Mouse (Mus musculus): Measurements from ENCODE around the gene Kirrel3. TPM values are rescaled to one million over a fixed set of nuclear protein-coding genes. Genes with fewer than 3 reads are reported as not detected.

Gene Kirrel3
- polyA plus RNA-seq, 1 experiment from 2014 or later: 0.13 TPM

GRCm38 (mm10) chr9:34923134-34923931 lies 437.6 kb downstream of the Kirrel3 start:
- ATAC-seq (ENCODE audit: insufficient read depth): no peak
- Histone ChIP-seq H3K9me3 (replicated peaks) (no peaks in the 10 kb centered on the region), H3K36me3 (replicated peaks) (no peaks in the 10 kb centered on the region), H3K9ac (no peak overlapping the region), H3K4me1 (replicated peaks) (no peaks in the 10 kb centered on the region), H3K27me3 (no peaks in the 10 kb centered on the region), H3K4me3 (replicated peaks) (no peak overlapping the region), H3K4me2 (no peak overlapping the region), H3K27ac (replicated peaks) (no peak overlapping the region)
- WGBS (ENCODE audit: insufficient replicate concordance): 59% methylated on average over 14 of the region's 14 CpGs

- no peaks in the 10 kb centered on the region for H3K36me3 ChIP-seq (replicated peaks)
- H3K27ac ChIP-seq (replicated peaks): no peak overlapping the region
- no peak for ATAC-seq (ENCODE audit: insufficient read depth)
- no peaks in the 10 kb centered on the region for H3K4me1 ChIP-seq (replicated peaks)
- no peak overlapping the region for H3K9ac ChIP-seq
- no peaks in the 10 kb centered on the region for H3K9me3 ChIP-seq (replicated peaks)
- H3K4me2 ChIP-seq: no peak overlapping the region
- H3K4me3 ChIP-seq (replicated peaks): no peak overlapping the region
- H3K27me3 ChIP-seq: no peaks in the 10 kb centered on the region
- 61% methylated on average over 5 of the region's 5 CpGs for WGBS (ENCODE audit: insufficient replicate concordance)
Observed at GRCm38 (mm10) chr9:34925616-34926015, 439.9 kb downstream of the Kirrel3 start.

GRCm38 (mm10) chr9:34930371-34930770 lies 444.7 kb downstream of the Kirrel3 start:
- Histone ChIP-seq H3K4me3 (replicated peaks) (no peak overlapping the region), H3K4me2 (no peak overlapping the region), H3K36me3 (replicated peaks) (no peaks in the 10 kb centered on the region), H3K27me3 (no peaks in the 10 kb centered on the region), H3K9ac (no peak overlapping the region), H3K4me1 (replicated peaks) (no peaks in the 10 kb centered on the region), H3K9me3 (replicated peaks) (no peaks in the 10 kb centered on the region), H3K27ac (replicated peaks) (no peak overlapping the region)
- ATAC-seq (ENCODE audit: insufficient read depth): no peak
- 50% methylated on average over 1 of the region's 1 CpGs for WGBS (ENCODE audit: insufficient replicate concordance)

GRCm38 (mm10) chr9:34938140-34938539 lies 452.4 kb downstream of the Kirrel3 start:
- no peak for ATAC-seq (ENCODE audit: insufficient read depth)

GRCm38 (mm10) chr9:34939621-34940020 lies 453.9 kb downstream of the Kirrel3 start:
- Histone ChIP-seq H3K9ac (no peak overlapping the region), H3K36me3 (replicated peaks) (no peaks in the 10 kb centered on the region), H3K9me3 (replicated peaks) (no peaks in the 10 kb centered on the region), H3K4me2 (no peak overlapping the region), H3K4me3 (replicated peaks) (no peak overlapping the region), H3K27ac (replicated peaks) (no peak overlapping the region), H3K4me1 (replicated peaks) (no peaks in the 10 kb centered on the region), H3K27me3 (no peaks in the 10 kb centered on the region)
- ATAC-seq (ENCODE audit: insufficient read depth): no peak
- 73% methylated on average over 5 of the region's 5 CpGs for WGBS (ENCODE audit: insufficient replicate concordance)

More at GRCm38 (mm10) chr9:34938140-34938539, 452.4 kb downstream of the Kirrel3 start:
- no peaks in the 10 kb centered on the region for H3K9me3 ChIP-seq (replicated peaks)
- H3K27me3 ChIP-seq: no peaks in the 10 kb centered on the region
- 61% methylated on average over 5 of the region's 5 CpGs for WGBS (ENCODE audit: insufficient replicate concordance)
- H3K27ac ChIP-seq (replicated peaks): no peak overlapping the region
- no peaks in the 10 kb centered on the region for H3K36me3 ChIP-seq (replicated peaks)
- no peak overlapping the region for H3K4me3 ChIP-seq (replicated peaks)
- no peaks in the 10 kb centered on the region for H3K4me1 ChIP-seq (replicated peaks)
- no peak overlapping the region for H3K9ac ChIP-seq
- H3K4me2 ChIP-seq: no peak overlapping the region

GRCm38 (mm10) chr9:34942122-34942831 lies 456.6 kb downstream of the Kirrel3 start:
- Histone ChIP-seq H3K9ac (no peak overlapping the region), H3K27me3 (no peaks in the 10 kb centered on the region), H3K4me1 (replicated peaks) (no peaks in the 10 kb centered on the region), H3K4me2 (no peak overlapping the region), H3K4me3 (replicated peaks) (no peak overlapping the region), H3K36me3 (replicated peaks) (no peaks in the 10 kb centered on the region), H3K27ac (replicated peaks) (no peak overlapping the region), H3K9me3 (replicated peaks) (no peaks in the 10 kb centered on the region)
- WGBS (ENCODE audit: insufficient replicate concordance): 46% methylated on average over 6 of the region's 6 CpGs
- no peak for ATAC-seq (ENCODE audit: insufficient read depth)

- no peak for ATAC-seq (ENCODE audit: insufficient read depth)
- H3K4me2 ChIP-seq: no peak overlapping the region
- H3K27ac ChIP-seq (replicated peaks): no peak overlapping the region
- H3K4me3 ChIP-seq (replicated peaks): no peak overlapping the region
- 69% methylated on average over 7 of the region's 7 CpGs for WGBS (ENCODE audit: insufficient replicate concordance)
- no peaks in the 10 kb centered on the region for H3K9me3 ChIP-seq (replicated peaks)
- H3K9ac ChIP-seq: no peak overlapping the region
- H3K4me1 ChIP-seq (replicated peaks): no peaks in the 10 kb centered on the region
- H3K27me3 ChIP-seq: no peaks in the 10 kb centered on the region
- no peaks in the 10 kb centered on the region for H3K36me3 ChIP-seq (replicated peaks)
Observed at GRCm38 (mm10) chr9:34942996-34943395, 457.3 kb downstream of the Kirrel3 start.

GRCm38 (mm10) chr9:34945301-34945700 lies 459.6 kb downstream of the Kirrel3 start:
- Histone ChIP-seq H3K27ac (replicated peaks) (no peak overlapping the region), H3K4me3 (replicated peaks) (no peak overlapping the region), H3K9me3 (replicated peaks) (no peaks in the 10 kb centered on the region), H3K27me3 (no peaks in the 10 kb centered on the region), H3K36me3 (replicated peaks) (no peaks in the 10 kb centered on the region), H3K4me2 (no peak overlapping the region), H3K4me1 (replicated peaks) (no peaks in the 10 kb centered on the region), H3K9ac (no peak overlapping the region)
- WGBS (ENCODE audit: insufficient replicate concordance): 57% methylated on average over 9 of the region's 9 CpGs
- ATAC-seq (ENCODE audit: insufficient read depth): no peak

- Histone ChIP-seq H3K4me2 (no peak overlapping the region), H3K9ac (no peak overlapping the region), H3K4me1 (replicated peaks) (no peaks in the 10 kb centered on the region), H3K27me3 (no peaks in the 10 kb centered on the region), H3K9me3 (replicated peaks) (no peaks in the 10 kb centered on the region), H3K27ac (replicated peaks) (no peak overlapping the region), H3K4me3 (replicated peaks) (no peak overlapping the region), H3K36me3 (replicated peaks) (no peaks in the 10 kb centered on the region)
- no peak for ATAC-seq (ENCODE audit: insufficient read depth)
- whole genome bisulfite sequencing (ENCODE audit: insufficient replicate concordance): 41% methylated on average over 6 of the region's 6 CpGs
Observed at GRCm38 (mm10) chr9:34947258-34947657, 461.6 kb downstream of the Kirrel3 start.

- no peak overlapping the region for H3K4me2 ChIP-seq
- H3K36me3 ChIP-seq (replicated peaks): no peaks in the 10 kb centered on the region
- no peak overlapping the region for H3K9ac ChIP-seq
- no peak overlapping the region for H3K27ac ChIP-seq (replicated peaks)
- H3K9me3 ChIP-seq (replicated peaks): no peaks in the 10 kb centered on the region
- H3K27me3 ChIP-seq: no peaks in the 10 kb centered on the region
- no peak for ATAC-seq (ENCODE audit: insufficient read depth)
- H3K4me1 ChIP-seq (replicated peaks): no peaks in the 10 kb centered on the region
- H3K4me3 ChIP-seq (replicated peaks): no peak overlapping the region
Observed at GRCm38 (mm10) chr9:34947717-34948116, 462.0 kb downstream of the Kirrel3 start.

- no peak overlapping the region for H3K9ac ChIP-seq
- H3K4me2 ChIP-seq: no peak overlapping the region
- H3K27ac ChIP-seq (replicated peaks): no peak overlapping the region
- H3K36me3 ChIP-seq (replicated peaks): no peaks in the 10 kb centered on the region
- H3K9me3 ChIP-seq (replicated peaks): no peaks in the 10 kb centered on the region
- no peak for ATAC-seq (ENCODE audit: insufficient read depth)
- H3K4me3 ChIP-seq (replicated peaks): no peak overlapping the region
- no peaks in the 10 kb centered on the region for H3K4me1 ChIP-seq (replicated peaks)
- 59% methylated on average over 11 of the region's 11 CpGs for WGBS (ENCODE audit: insufficient replicate concordance)
- no peaks in the 10 kb centered on the region for H3K27me3 ChIP-seq
Observed at GRCm38 (mm10) chr9:34953420-34953819, 467.7 kb downstream of the Kirrel3 start.

Data from liver, embryonic 15.5 days (tissue).